Mouse (Mus musculus) stomach, postnatal 0 days (tissue): ENCODE measurements around the gene Nfkb1.

Source experiments
- CTCF ChIP-seq: IDR thresholded peaks from 2 replicates; pipeline ENCODE4 v1.5.1; 2016; ENCODE audit warnings: antibody characterized with exemption, low read depth, mild to moderate bottlenecking, moderate library complexity
- EP300 ChIP-seq: optimal IDR thresholded peaks from 2 replicates; pipeline ENCODE3; 2016; ENCODE audit warnings: antibody characterized with exemption

DNA sequence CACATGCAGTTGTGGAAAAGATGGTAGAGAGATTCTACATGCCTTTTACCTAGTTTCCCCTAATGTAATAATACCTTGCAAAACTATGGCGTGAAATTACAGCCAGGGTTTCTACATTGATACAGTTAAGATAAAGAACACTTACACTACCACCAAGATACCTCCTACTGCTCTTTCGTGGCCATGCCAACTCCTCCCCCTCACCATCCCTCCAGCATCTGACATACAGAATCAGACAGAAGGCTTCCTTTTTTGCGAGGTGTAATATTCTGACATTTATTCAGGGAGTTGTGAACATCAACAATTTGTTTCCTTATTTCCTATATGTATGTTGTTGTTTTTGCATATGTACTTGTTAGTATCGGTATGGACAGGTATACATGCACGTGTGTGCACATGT lies 11.3 kb upstream of the Nfkb1 start:
- no peak for TF ChIP-seq CTCF
- no peak for TF ChIP-seq EP300
